Mouse (Mus musculus): Measurements from ENCODE around the gene Slc22a2. TPM values are rescaled to one million over a fixed set of nuclear protein-coding genes. Genes with fewer than 3 reads are reported as not detected.
"Not testable (repeated sequence)": the region's sequence is repeated elsewhere in the genome, so short reads cannot be mapped to it uniquely, and the experiment has no call there.

Gene Slc22a2
- total RNA-seq, 4 experiments from 2014 or later = 0.41 to 0.96 (median 0.59) TPM

DNA sequence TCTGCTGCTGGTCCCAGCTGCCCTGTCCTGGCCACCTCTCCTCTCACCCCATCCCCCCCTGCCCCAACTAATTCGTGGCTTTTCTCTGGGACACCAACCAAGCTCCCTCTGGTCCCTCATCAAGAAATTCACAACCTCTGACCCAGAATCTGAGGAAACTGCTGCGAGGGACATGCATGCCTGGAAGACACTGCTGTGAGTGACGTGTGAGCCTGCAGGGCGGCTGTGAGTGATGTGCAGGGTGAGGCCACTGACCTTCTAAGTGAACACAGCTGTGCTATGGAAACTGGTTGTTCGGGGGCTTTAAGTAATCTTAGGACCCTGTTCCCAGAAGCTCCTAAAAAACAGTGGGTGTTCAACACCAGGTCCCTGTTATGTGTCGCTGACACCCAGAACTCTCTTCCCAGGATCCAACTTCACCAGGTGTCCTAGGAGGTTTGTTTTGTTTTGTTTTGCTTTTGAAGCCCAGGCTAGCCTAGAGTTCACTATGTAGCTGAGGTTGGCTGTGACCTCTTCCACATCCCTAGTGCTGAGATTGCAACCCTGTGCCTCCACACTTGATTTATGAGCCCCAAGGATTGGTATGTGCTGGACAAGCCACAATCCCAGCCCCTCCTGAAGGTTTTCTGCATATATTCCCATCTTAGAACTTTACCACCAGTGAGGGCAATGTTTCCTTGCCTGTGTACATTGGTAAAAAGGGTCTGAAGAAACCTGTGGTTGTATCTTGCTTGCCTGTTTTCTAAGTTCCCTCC, 47.2 kb downstream of the Slc22a2 start:
- DNase-seq (ENCODE audit: low spot score in 2 of 2) = no peak

DNA sequence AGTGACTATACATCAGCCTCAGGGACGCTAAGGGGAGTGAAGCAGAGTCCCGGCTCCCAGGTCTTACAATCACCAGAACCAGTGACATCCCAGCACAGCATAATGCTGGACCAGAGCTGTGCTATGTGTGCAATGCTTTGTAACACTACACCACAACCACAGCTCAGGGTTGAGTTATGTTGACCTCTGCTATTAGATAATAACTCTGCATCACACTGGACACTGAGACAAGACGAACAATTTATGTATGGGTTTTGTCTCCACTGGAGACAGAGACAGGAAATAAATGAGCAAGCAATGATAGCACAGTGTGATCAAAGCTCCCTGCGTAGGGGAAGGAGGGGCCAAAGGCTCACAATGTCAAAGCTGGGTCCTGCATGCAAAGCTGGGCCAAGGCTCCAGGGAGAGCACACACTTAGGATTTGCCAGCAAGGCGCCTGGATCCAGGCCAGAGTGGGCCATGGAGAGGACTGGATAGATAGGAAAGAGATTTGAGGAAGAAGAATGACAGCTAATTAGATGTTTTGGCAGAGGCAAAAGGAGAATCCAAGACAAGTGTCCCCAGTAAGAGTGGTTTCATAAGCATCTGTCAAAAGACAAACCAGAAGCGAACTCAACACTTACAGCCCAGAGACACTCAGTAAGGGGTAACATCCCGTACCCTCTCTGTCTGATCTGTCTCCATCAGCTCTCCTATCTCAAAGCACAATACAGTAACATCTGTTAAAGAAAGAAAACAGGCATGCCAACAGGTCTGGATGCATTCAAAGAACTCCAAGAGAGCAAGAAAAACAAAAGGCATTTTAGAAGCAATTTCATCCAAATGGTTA, 48.1 kb downstream of the Slc22a2 start:
- DNase-seq (ENCODE audit: low spot score in 2 of 2) = no peak

DNA sequence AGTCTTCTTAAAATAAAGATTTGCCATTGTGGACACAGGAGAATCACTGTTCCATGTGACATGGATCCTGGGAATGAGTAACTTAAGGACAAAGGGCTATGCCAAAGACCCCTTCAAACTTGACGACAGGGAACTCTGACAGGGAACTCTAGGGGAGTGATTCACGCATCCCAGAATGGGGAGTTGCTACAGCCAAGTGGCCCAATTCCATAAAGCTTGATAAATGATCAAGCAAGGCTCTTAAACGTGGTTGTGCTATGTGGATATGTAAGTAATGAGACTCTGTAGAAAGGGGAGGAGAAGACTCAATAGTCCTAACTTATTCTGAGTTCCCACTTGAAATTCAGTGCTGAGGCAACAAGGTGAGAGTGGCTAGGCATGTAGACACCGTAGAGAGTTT, 50.9 kb downstream of the Slc22a2 start:
- no peak for DNase-seq (ENCODE audit: low spot score in 2 of 2)

DNA sequence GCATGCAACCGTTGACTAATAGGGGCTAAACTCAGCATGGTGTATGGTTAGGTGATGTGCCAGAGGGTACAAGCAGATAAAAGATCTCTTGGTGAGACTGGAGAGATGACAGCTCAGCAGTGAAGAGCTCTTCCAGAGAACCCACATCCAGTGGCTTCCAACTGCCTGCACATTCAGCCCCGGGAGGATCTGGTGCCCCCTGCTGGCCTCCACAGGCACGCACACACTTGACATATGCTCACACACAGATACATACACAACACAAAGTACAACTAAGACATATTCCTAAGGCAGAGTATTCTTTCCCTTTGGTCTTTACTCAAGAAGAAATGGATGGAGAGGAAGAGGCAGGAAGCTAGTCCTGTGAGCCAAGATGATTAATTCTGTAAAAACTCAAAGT, 55.7 kb downstream of the Slc22a2 start:
- no peak for DNase-seq (ENCODE audit: low spot score in 2 of 2)

DNA sequence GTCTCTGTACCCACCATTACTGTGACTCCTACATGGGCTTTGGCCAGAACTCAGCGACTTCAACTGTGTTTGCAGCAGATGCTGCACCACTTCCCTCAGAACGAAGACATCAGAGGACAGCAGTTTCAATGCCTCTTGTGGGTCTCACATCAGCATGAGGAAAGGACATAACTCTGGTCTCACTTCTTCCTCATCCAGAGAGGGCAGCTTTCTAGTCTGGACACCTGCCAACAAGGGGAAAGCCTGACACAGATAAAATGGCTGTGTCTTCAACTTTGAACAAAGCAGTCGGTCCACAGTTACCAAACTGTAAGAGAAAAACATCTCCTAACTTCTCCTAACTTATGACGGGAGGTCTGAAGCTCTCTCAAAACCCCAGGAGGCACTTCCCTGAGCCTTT, 57.2 kb downstream of the Slc22a2 start:
- DNase-seq (ENCODE audit: low spot score in 2 of 2) = no peak

DNA sequence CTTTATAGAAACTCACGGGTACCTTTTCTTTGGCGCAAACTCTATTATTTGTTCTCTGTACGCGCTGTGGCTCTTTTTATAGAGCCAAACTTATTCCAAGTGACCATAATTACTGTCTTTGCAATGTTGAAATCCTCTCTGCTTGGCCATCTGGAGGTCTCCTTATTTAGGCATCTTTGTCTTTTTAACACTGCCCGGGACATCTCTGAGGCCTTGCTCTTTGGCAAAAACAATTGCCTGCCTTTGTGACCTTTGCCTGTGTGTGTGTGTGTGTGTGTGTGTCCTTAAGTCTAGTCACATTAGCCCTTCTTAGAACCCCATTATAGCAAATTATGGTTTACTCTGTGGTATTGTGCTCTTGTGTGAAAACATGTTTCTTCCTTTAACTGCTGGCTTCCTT, 61.5 kb downstream of the Slc22a2 start:
- no peak for DNase-seq (ENCODE audit: low spot score in 2 of 2)

DNA sequence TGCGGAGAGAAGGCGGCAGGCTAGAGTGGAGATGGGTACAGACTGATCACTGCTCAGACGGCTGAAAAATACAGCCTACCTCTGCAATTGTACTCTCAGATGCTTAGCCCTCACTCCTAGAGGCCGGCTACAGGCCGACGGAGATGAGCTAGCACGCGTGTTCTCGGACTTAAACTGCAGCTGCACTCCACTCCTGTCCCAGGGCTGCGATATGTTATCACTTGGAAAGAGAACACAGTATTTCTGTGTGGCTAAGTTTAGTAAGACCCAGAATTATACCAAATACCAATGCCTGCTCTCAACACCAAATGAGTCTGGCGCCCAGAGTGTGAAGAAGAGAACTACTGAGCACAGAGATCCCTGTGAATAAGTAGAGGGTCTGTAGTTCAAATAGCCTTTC, 68.7 kb downstream of the Slc22a2 start:
- DNase-seq (ENCODE audit: low spot score in 2 of 2) = no peak

DNA sequence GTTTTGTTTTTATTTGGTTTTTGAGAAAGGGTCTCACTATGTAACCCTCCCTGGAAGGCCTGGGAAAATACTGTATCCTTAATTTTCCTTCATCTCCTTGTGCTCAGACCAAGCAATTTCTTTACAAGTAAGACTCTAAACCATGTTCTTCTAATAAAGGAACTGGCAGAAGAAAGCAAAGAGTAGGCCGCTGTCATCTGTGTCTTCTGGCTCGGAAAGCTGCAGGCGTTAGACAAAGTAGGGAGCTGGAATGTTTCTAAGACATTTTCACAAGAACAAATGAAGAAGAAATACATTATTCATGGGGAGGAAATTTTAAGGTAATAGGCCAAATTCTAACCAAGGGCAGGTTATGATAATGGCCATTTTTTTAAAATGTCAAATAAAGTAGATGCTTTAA, 70.1 kb downstream of the Slc22a2 start:
- DNase-seq (ENCODE audit: low spot score in 2 of 2) = peak in 1 of 2 experiments; percentile 21

DNA sequence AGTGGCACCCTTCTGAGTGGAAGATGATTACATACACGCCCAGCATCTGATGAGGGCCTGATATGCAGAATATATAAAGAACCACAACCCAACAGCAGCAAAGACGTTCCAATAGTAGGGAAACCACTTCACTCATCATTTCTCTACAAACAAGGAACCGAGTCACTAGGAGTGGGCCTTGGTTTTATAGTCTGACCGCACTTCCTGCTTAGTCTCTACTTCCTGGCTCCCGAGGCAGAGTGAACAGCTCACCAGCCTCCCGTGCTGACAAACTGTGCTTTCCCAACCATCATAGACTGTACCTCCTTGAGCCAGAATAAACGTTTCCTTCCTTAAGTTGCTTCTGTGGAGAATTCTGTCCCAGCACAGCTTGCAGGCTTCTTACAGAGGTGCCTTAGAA, 71.9 kb downstream of the Slc22a2 start:
- DNase-seq (ENCODE audit: low spot score in 2 of 2) = no peak

DNA sequence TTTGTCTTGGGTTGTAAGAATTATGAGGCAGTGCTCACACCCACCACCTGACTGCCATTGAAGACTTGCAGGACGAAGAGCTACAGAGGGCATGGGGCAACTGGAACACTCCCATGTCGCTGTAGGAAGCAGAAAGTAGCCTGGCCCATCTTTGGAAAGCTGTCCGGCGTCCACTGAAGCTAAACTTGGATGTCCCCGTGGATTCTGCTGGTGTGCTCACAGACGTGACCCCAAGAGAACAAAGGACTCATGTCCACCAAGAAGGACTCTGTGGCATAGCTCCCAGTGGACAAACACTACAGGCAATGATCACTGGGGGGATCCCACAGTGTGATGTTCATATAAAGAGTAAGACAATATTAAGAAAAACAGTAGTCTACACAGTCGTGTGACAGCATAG, 74.9 kb downstream of the Slc22a2 start:
- no peak for DNase-seq (ENCODE audit: low spot score in 2 of 2)

DNA sequence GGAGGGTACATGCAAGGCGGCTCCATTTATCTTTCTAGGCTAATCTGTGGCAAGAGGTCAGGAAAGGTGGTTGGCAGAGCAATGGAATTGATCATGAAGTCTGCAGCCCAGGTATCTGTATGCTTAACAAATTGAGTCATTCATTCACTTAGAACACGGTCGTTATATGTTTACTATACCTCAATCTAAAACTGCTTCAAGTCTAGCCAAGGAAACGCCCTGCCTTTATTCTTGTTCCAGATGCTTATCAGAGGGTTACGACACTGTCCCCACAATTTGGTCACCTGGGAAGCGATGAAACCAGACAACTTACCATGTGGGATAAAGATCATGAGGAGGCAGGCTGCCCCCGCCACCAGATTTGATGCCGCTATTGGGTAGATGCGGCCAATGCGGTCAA, 75.3 kb downstream of the Slc22a2 start:
- DNase-seq (ENCODE audit: low spot score in 2 of 2) = no peak

DNA sequence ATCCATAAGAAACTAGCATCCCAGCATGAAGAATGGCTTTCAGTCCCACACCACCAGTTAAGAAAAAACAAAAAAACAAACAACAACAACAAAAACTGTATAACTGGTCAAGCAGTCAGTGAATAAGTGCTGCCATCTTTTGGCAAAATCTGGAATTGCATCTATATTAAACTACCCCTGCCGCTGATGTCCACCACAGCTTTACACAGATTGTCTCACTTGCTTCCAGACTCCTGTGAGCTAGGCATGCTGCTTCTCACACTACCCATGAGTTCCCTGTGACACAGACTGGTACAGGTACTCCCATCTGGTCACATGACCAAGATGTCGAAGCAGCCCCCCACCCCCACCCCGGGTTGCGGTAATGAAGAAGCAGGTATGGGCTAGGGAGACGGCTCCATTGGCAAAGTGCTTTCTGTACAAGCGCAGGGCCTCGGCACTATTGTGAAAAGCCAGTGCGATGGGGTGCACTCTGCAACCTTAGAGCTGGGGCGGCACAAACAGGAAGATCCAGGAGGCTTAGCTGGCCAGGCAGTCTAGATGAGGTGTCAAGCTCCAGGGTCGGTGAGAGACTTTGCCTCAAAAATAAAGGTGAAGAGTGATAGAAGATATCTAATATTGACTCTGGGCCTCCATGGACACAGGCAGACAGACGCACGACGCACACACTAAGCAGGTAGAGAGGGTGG, 76.8 kb downstream of the Slc22a2 start:
- peak in 1 of 2 experiments; percentile 19 for DNase-seq (ENCODE audit: low spot score in 2 of 2)

DNA sequence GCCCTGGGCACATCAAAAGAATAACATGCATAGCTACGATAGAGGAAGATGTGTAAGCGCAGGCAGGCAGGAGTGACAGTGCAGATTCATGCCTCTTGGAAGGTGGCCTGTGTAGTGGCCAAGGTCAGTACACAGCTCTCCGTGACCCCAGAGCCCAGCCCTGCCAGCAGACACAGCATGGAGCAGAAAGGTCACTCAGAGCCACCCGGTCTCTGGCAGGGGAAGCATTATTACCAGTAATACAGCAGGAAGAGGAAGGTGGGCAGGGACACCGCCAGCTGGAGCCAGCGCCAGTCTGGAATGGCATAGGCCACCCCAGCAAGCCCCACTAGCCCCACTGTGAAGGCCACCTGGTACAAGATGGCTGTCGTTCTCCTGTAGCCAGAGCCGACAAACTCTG, 80.2 kb downstream of the Slc22a2 start:
- no peak for DNase-seq (ENCODE audit: low spot score in 2 of 2)

DNA sequence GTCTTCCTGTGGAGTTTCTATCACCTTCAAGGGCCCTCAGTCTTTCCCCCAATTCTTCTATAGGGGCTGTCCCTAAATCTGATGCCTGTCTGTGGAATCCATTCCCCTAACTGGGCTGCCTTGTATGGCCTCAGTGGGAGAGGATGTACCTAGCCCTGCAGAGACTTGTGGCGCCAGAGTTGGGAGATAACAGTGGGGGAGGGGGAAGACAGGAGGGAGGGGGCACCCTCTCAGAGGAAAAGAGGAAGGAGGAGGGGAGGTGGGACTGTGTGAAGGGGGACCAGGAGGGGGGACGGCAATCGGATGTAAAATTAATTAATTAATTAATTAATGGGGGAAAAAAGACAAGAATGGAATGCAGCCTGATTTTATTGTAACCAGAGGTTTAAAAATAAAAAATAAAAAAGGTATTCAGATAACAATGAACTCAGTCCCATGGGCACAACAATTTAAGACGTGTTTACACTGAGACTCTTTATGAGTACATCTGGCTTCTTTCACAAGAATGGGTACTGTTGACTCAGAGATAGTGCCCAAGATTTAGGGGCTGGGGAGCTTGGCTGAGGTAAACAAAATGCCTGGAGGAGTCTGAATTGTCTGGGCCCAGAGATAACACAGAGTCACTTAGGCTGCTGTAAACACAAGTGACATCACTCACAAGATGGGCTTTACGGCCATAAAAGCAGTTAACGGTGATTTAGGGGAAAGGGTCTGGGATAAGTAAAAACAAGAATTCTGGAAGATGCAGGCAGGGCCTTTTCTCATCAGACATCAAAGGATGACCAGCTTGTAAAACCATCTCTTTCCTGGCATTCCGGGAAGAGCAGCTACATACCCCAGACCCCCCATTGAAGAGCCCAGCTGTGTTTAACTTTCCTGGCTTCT, 84.8 kb downstream of the Slc22a2 start:
- DNase-seq (ENCODE audit: low spot score in 2 of 2) = no peak

DNA sequence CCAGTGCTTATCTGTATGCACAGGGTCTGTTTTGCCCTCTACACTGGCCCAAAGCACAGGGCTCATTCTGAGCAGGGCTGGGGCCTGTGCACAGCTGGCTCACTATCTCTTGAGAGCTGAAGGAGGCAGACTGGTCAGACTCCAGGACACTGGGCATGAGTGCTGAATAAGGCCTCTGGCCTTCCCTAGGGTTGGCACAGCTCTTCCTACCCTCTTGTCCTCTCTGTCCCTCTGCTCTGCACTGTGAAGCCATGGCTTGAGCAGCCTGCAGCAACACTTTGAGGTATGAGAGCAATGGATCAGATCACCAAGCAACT, 85.4 kb downstream of the Slc22a2 start:
- DNase-seq (ENCODE audit: low spot score in 2 of 2) = no peak

DNA sequence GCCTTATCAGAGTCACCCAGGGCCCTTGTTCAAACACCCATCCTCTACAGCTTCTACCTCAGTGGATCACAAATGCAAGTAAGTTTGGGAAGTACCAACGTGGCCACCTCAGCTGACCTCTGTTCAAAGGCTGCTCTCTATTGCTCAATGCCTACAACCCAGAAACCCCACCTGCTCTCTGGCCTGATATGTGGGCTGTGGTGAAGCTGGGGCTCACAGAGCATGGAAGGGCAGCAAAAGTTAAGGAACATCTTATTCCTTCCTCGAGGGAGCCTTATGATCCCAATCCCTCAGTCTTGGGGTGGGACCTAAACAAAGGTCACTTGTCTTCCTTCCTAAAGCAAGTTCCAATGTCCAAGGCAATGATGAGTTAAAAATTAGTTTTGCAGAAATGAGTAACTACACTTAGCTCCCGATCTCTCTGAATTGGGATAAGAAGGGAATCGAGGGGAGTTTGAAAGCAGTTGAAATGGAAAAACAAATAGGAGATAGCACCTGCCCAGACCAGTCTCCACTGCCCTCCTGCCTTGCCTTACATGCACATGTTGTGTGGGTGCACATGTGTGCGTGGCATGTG, 87.2 kb downstream of the Slc22a2 start:
- DNase-seq (ENCODE audit: low spot score in 2 of 2) = no peak

DNA sequence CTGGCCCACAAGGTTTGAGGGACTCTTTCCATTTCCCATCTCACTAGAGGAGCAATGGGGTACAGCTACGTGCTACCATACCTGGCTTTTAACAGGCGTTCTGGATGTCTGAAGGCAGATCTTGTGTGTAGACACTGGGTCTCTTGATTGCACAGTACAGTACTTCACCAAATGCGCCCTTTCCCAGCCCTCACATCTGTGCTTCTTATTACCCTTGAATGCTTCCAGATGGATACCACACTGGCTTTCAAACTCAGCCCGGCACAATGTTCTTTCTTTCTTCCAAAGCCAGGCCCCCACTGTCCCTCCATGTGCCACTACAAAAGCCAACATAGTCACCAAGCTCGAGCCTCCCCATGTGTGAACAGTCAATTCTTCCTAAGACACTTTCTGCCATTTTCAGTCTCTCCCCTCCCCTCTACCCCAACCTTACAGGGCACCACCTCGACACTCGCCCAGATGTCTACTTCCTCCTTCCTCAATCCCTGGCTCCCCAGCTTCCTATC, 88.4 kb downstream of the Slc22a2 start:
- no peak for DNase-seq (ENCODE audit: low spot score in 2 of 2)

DNA sequence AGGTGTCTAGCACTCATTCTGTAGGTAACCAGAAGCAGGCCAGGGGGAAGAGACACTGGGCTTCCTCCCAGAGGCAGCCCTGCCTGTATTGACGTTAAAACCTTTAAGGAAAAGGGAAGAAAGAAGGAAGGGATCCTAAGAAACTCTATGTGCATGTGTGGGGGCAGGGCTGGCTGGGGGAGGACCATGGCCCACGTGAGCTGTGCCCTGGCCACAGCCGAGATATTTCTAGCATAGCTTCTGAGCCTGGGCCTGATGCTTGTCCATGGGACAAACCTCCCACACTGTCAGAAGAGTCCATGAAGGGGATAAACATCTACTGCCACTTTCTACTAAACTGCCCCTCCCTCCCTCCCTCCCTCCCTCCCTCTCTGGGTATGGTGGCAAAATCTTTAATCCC, 89.9 kb downstream of the Slc22a2 start:
- no peak for DNase-seq (ENCODE audit: low spot score in 2 of 2)

DNA sequence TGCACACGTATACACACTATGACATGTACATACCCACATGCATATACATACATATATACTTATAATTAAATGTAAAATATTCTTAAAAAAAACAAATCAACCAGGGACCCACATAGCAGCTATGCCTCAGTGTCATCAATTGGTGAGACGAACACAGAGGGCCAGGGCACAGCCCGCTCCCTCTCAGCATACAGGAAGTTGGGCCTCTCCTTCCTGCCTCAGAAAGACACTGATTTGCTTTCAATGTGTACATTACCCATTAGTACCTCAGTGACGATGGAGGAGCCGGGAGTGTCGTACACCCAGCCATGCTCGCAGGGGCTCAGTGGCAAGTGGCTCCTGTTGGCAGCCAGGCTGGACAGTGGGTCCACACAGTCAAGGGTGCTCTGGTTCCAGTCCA, 91.0 kb downstream of the Slc22a2 start:
- DNase-seq (ENCODE audit: low spot score in 2 of 2) = not testable (repeated sequence)

DNA sequence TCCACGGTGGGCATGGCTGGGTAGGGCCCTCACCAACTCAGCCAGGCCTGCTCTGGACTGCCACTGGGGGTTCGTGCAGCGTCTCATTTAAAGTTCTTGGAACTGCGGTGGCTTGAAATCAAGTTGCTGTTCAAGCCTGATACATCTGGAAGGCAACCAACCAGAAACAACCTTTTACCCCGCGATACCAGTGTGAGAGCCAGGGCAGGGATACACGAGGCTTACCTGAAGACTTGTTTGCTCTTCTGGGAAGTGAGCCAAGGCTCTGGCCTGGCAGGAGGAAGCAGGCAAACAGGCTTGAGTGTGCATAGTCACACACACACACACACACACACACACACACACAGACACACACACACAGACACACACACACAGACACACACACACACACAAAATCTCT, 91.7 kb downstream of the Slc22a2 start, which contains the start of gene Slc22a1:
TSS of gene Slc22a1 (minus strand) at position 184 of the 400 bp plus-strand sequence.
- DNase-seq (ENCODE audit: low spot score in 2 of 2) = no peak

DNA sequence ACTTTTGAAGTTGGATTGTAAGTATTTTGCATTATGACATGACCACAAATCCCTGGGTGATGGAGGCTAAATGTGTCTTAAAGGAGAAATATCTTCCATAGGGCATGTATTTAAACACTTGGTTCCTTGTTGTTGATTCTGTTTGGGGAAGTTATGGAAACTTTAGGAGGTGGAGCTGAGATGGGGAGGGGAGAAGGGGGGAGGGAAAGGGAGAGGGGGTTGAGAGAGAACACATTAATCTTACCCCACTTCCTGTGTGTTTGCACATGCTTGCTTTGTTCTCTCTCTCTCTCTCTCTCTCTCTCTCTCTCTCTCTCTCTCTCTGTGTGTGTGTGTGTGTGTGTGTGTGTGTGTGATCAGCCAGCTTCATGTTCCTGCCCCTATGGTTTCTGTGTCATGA, 93.2 kb downstream of the Slc22a2 start:
- no peak for DNase-seq (ENCODE audit: low spot score in 2 of 2)
